8 mouse cellular contexts compared by ENCODE assay signal in the genomic region with DNA sequence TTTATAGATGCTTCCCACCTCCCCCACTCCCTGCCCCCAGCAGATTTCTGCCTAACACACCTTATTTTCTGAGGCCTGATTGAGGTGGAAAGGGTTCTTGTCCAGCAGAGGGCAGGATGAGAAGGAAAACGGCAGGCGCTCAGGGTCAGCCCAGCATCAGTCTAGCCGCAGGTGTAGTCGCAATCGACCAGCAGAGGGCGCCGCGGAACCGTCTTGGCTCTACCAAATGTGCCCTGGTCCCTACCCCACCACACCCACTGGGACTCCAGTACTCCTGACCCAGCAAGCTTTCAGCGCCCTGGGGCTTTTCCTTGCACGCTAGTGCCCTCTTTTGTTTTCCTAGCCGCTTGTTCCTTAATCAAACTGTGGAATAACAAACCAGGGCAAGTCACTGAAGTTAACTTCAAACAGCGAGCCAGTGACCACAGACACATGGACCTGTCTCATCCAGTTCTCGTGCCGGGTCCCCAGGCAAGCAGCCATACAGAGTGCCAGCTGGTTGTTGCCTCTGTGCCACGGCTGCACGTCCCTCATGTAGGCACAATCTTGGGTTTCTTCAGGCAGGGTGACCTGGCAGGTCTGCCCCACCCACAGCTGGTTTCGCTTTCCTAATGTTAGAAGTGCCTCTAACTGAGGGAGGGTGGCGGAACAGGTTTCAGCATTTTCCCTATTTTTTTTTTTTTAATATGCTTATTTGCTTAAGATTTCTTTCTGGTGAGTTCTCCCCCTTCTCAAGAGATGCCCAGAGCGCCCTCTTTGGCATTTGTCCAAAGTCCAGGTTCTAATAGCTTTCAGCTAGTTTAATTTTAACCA. TPM values are rescaled to one million over a fixed set of nuclear protein-coding genes. Genes with fewer than 3 reads are reported as not detected.
A peak's percentile ranks its signal among the peaks of the same experiment; 100 is the strongest.
DNase-seq lines count a peak whose midpoint lies in the region; ATAC-seq lines count a peak whose summit lies in the region.

No protein-coding gene starts in this region.

- H3K4me1 ChIP-seq in hindbrain, embryonic 16.5 days (ENCODE audit: control insufficient read depth, insufficient read depth, low read depth, low read length) = peaks cover 14% of the 10 kb centered on the region

- H3K4me3 ChIP-seq in hindbrain, embryonic 16.5 days (ENCODE audit: low read length) = no peak overlapping the region

- WGBS in hindbrain, embryonic 16.5 days = 9% methylated on average over 20 of the region's 20 CpGs

- DNase-seq in WW6 (ENCODE audit: low read depth, low spot score) = peak; percentile 84
- peak; percentile 98 to 99 for DNase-seq in cerebellum, postnatal 36 days
- DNase-seq in gastrocnemius, adult 18-20 months (ENCODE audit: low spot score) = peak; percentile 98
- DNase-seq in left cerebral cortex, adult 11 months (ENCODE audit: low spot score) = peak; percentile 80
- peak; percentile 99 for DNase-seq in lung, postnatal 36 days
- peak; percentile 100 for DNase-seq in retina, embryonic 14.5 days (ENCODE audit: low spot score)
- peak; percentile 91 to 96 for DNase-seq in thymus, postnatal 36 days

- no peaks in the 10 kb centered on the region for H3K9me3 ChIP-seq in hindbrain, embryonic 16.5 days (ENCODE audit: control insufficient read depth, low read length)

- H3K4me2 ChIP-seq in hindbrain, embryonic 16.5 days (ENCODE audit: low read length) = peak overlapping the region; percentile 42

- peaks cover 6% of the 10 kb centered on the region for H3K27me3 ChIP-seq in hindbrain, embryonic 16.5 days (replicated peaks; ENCODE audit: control insufficient read depth, insufficient read depth, low read length)

- H3K36me3 ChIP-seq in hindbrain, embryonic 16.5 days (ENCODE audit: control insufficient read depth, insufficient read depth, low read length) = no peaks in the 10 kb centered on the region

- H3K27ac ChIP-seq in hindbrain, embryonic 16.5 days (ENCODE audit: low read depth, low read length) = no peak overlapping the region

- ATAC-seq in hindbrain, embryonic 16.5 days = peak; percentile 93

- no peak overlapping the region; the same call in 1 of the 2 replicates for H3K9ac ChIP-seq in hindbrain, embryonic 16.5 days (ENCODE audit: low read depth, low read length)

RNA-seq across cellular contexts. Expression of gene Snx32, which starts 19.2 kb away (rescaled TPM):
- total RNA-seq in gastrocnemius, adult 18-20 months (2021) = 1 to 10 TPM; 5.5 to 5.8 TPM
- 92.7 and 101 TPM in 2 replicates for polyA plus RNA-seq in hindbrain, embryonic 16.5 days (2015; fragmentation: Nextera tagmentation; extraction: Ambion mirVana)

RNA-seq across cellular contexts. Expression of gene 1700020D05Rik, which starts 25.9 kb away (rescaled TPM):
- total RNA-seq in gastrocnemius, adult 18-20 months (2021) = under 1 TPM; 0.21 to 0.30 TPM
- 0.15 TPM in 1 of 2 replicates, not detected in the other for polyA plus RNA-seq in hindbrain, embryonic 16.5 days (2015; fragmentation: Nextera tagmentation; extraction: Ambion mirVana)

RNA-seq across cellular contexts. Expression of gene Ovol1, which starts 30.9 kb away (rescaled TPM):
- total RNA-seq in gastrocnemius, adult 18-20 months (2021) = not detected
- 0.11 and 0.20 TPM in 2 replicates for polyA plus RNA-seq in hindbrain, embryonic 16.5 days (2015; fragmentation: Nextera tagmentation; extraction: Ambion mirVana)

RNA-seq across cellular contexts. Expression of gene Ap5b1, which starts 38.3 kb away (rescaled TPM):
- 1 to 10 TPM; 1.7 to 2.5 TPM for total RNA-seq in gastrocnemius, adult 18-20 months (2021)
- polyA plus RNA-seq in hindbrain, embryonic 16.5 days (2015; fragmentation: Nextera tagmentation; extraction: Ambion mirVana) = 3.4 and 3.5 TPM in 2 replicates

RNA-seq across cellular contexts. Expression of gene Cfl1, which starts 39.3 kb away (rescaled TPM):
- total RNA-seq in gastrocnemius, adult 18-20 months (2021) = 10 to 100 TPM; 48.4 to 74.2 TPM
- 3,487 and 3,609 TPM in 2 replicates for polyA plus RNA-seq in hindbrain, embryonic 16.5 days (2015; fragmentation: Nextera tagmentation; extraction: Ambion mirVana)
